In the genomic region with DNA sequence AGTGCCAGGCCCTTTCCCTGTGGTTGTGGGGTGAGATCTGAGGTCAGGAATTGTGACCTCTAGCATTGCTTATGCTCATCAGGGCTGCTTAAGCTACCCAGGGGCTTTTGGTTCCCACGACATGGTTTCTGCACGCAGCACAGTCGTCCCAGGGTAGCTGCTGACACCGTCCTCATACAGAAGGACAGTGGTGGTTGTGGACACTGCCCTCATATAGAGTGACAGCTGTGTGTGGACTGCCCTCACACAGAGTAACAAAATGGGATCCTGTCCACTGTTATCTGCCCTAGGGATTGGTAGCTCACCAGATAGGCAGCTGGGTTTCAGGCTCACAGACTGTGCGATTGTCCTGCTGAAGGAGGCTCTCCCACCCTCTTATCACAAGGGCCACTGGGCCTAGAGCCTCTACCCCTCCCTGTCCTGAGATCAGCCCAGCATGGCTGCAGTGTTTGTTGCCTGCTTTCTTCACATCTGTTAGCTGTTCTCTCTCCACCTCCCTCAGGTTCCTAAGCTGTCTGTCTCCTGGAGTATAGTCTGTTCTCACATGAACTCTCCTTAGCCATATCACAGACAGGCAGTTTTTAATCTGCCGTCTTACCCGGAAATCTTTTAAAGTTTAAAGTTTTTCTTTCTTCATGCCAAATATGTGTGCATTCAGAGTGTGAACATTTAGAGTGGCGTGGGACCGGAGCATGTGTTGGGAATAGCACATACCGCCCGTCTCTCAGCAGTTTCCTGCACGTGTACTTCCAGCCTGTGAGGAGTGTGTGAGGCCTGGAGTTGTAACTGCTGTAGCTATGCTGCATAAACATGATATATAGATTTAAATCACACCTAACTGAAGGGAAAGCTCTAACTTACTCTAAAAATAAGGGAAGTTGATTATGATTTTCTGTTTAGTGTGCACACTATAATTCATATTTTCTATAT, we compare ENCODE assay signal across 9 mouse cellular contexts. TPM values are rescaled to one million over a fixed set of nuclear protein-coding genes. Genes with fewer than 3 reads are reported as not detected.
DNase-seq lines count a peak whose midpoint lies in the region; ATAC-seq and TF ChIP-seq lines count a peak whose summit lies in the region.
"Had no signal": no experiment of that assay in that cellular context is flagged by ENCODE, and none has a peak within 500 bp of the region (broad histone marks: within the 10 kb centered on the region; RNA-seq: fewer than 3 reads in every experiment).

No protein-coding gene starts in this region.

- TF ChIP-seq CTCF in intestine, postnatal 0 days (IDR thresholded peaks at IDR 0.05; ENCODE audit: low read depth) = no peak

- no peak overlapping the region for H3K4me3 ChIP-seq in intestine, embryonic 15.5 days (replicated peaks)
- no peak overlapping the region for H3K4me3 ChIP-seq in intestine, postnatal 0 days (ENCODE audit: low read depth, low read length)
- H3K4me3 ChIP-seq in liver, embryonic 16.5 days (ENCODE audit: low read depth, low read length) = peak overlapping the region; percentile 19; the same call in 1 of the 2 replicates

- intact Hi-C loops in heart, postnatal 10 days (cut with DNase I) = no loop called here

- no peak overlapping the region for H3K4me2 ChIP-seq in intestine, embryonic 15.5 days (replicated peaks)
- H3K4me2 ChIP-seq in intestine, postnatal 0 days (replicated peaks; ENCODE audit: low read depth) = no peak overlapping the region
- peak overlapping the region; percentile 37 for H3K4me2 ChIP-seq in liver, embryonic 16.5 days (ENCODE audit: low read depth, low read length)

- H3K4me1 ChIP-seq in intestine, embryonic 15.5 days (replicated peaks) = no peaks in the 10 kb centered on the region
- no peaks in the 10 kb centered on the region for H3K4me1 ChIP-seq in intestine, postnatal 0 days (replicated peaks; ENCODE audit: control insufficient read depth, insufficient read depth, low read length)
- peaks cover 54% of the 10 kb centered on the region for H3K4me1 ChIP-seq in liver, embryonic 16.5 days (ENCODE audit: control insufficient read depth, low read depth, low read length)

- H3K27me3 ChIP-seq in intestine, embryonic 15.5 days (replicated peaks) = no peaks in the 10 kb centered on the region
- no peaks in the 10 kb centered on the region for H3K27me3 ChIP-seq in intestine, postnatal 0 days (replicated peaks; ENCODE audit: control insufficient read depth, insufficient read depth, low read length)
- no peaks in the 10 kb centered on the region for H3K27me3 ChIP-seq in liver, embryonic 16.5 days (ENCODE audit: control insufficient read depth, insufficient read depth, low read depth, low read length)
- H3K27me3 ChIP-seq: CH12.LX had no signal

- ATAC-seq in intestine, embryonic 15.5 days = peak; percentile 64; the same call in 1 of the 2 replicates
- no peak for ATAC-seq in intestine, postnatal 0 days
- peak; percentile 96 for ATAC-seq in liver, embryonic 16.5 days (ENCODE audit: low read depth)

- WGBS in intestine, embryonic 15.5 days = 80% methylated on average over 12 of the region's 12 CpGs
- WGBS in intestine, postnatal 0 days = 89% methylated on average over 12 of the region's 12 CpGs
- WGBS in liver, embryonic 16.5 days (ENCODE audit: insufficient replicate concordance) = 42% methylated on average over 12 of the region's 12 CpGs

- no peaks in the 10 kb centered on the region for H3K36me3 ChIP-seq in intestine, embryonic 15.5 days
- H3K36me3 ChIP-seq in intestine, postnatal 0 days (ENCODE audit: control insufficient read depth, insufficient read depth) = no peaks in the 10 kb centered on the region
- no peaks in the 10 kb centered on the region for H3K36me3 ChIP-seq in liver, embryonic 16.5 days (ENCODE audit: control insufficient read depth, insufficient read depth)

- peak; percentile 74 for DNase-seq in c-Kit-positive CD71-positive TER-119-positive erythroid progenitor cells, embryonic 14.5 days (ENCODE audit: low spot score)
- DNase-seq in heart, postnatal 10 days = peak; percentile 10 to 23
- DNase-seq in kidney, postnatal 4 days = no peak
- no peak for DNase-seq in layer of hippocampus, adult 11-12 months (ENCODE audit: low spot score)
- no peak for DNase-seq in T-cell, adult 2 months (ENCODE audit: low spot score)

- no peak overlapping the region for H3K9ac ChIP-seq in intestine, embryonic 15.5 days
- H3K9ac ChIP-seq in intestine, postnatal 0 days (ENCODE audit: low read depth, low read length) = no peak overlapping the region
- peak overlapping the region; percentile 33 for H3K9ac ChIP-seq in liver, embryonic 16.5 days (ENCODE audit: low read depth, low read length)

- H3K27ac ChIP-seq in intestine, embryonic 15.5 days = no peak overlapping the region
- H3K27ac ChIP-seq in intestine, postnatal 0 days (ENCODE audit: low read depth, low read length) = no peak overlapping the region
- peak overlapping the region; percentile 70 for H3K27ac ChIP-seq in liver, embryonic 16.5 days (ENCODE audit: low read length)

- no peaks in the 10 kb centered on the region for H3K9me3 ChIP-seq in intestine, embryonic 15.5 days
- H3K9me3 ChIP-seq in intestine, postnatal 0 days (ENCODE audit: control insufficient read depth) = no peaks in the 10 kb centered on the region
- no peaks in the 10 kb centered on the region for H3K9me3 ChIP-seq in liver, embryonic 16.5 days (replicated peaks; ENCODE audit: control insufficient read depth, low read length)

RNA-seq across cellular contexts. Expression of gene Pigk, which starts 43.8 kb away (rescaled TPM):
- 36.6 and 42.6 TPM in 2 replicates for polyA plus RNA-seq in intestine, embryonic 15.5 days (2015; fragmentation: Nextera tagmentation; extraction: Ambion mirVana)
- polyA plus RNA-seq in intestine, postnatal 0 days (2015; fragmentation: Nextera tagmentation; extraction: Ambion mirVana) = 33.7 and 35.5 TPM in 2 replicates
- 10 to 100 TPM; 30.9 to 31.7 TPM for total RNA-seq in heart, postnatal 10 days (2021)
- 20.1 and 22.1 TPM in 2 replicates for polyA plus RNA-seq in liver, embryonic 16.5 days (2015; fragmentation: Nextera tagmentation; extraction: Ambion mirVana)

Comparison
In these comparisons a context has a peak if more than half of its experiments do, and no peak if none do; other contexts are left out.
1. DNase-seq: peak in c-Kit-positive CD71-positive TER-119-positive erythroid progenitor cells, embryonic 14.5 days (single experiment) and heart, postnatal 10 days (2 of 2); none in kidney, postnatal 4 days (0 of 2), layer of hippocampus, adult 11-12 months (single experiment) and T-cell, adult 2 months (single experiment).